Mouse (Mus musculus): ENCODE measurements around the gene Snrpg. TPM values are rescaled to one million over a fixed set of nuclear protein-coding genes. Genes with fewer than 3 reads are reported as not detected.
A peak's percentile ranks its signal among the peaks of the same experiment; 100 is the strongest.

The Snrpg gene
- polyA plus RNA-seq, 1 experiment from 2014 or later, result 325 TPM

DNA sequence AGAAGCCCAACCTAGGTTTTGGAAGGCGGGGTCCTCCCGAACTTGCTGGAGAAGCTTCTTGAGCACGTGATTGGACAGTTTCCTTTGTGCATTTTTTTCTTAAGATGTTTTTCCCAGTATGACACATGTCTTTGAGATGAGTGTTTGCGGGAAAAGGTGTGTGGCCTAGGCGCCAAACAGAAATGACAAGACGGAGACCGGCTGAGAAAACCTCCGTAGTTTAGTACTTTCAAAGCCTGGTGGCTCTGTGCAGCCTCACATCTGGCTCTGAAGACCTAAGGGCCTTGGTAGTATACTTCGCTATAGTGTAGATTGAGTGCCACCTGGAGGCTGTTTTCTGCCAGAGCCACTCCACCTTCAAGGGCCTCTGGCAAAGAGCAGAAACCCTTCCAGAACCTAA lies 29.9 kb downstream of the Snrpg start:
- no peak for ATAC-seq (ENCODE audit: insufficient number of reproducible peaks, low FRiP score)
- Histone ChIP-seq H3K9ac (no peak overlapping the region; the same call in 1 of the 2 replicates), H3K9me3 (replicated peaks) (no peaks in the 10 kb centered on the region), H3K4me2 (peak overlapping the region; percentile 62), H3K27me3 (replicated peaks) (no peaks in the 10 kb centered on the region), H3K27ac (ENCODE audit: poor library complexity, severe bottlenecking) (no peak overlapping the region), H3K4me3 (peak overlapping the region; percentile 33), H3K4me1 (replicated peaks) (peaks cover 15% of the 10 kb centered on the region), H3K36me3 (no peaks in the 10 kb centered on the region)
- 5% methylated on average over 9 of the region's 9 CpGs for WGBS

DNA sequence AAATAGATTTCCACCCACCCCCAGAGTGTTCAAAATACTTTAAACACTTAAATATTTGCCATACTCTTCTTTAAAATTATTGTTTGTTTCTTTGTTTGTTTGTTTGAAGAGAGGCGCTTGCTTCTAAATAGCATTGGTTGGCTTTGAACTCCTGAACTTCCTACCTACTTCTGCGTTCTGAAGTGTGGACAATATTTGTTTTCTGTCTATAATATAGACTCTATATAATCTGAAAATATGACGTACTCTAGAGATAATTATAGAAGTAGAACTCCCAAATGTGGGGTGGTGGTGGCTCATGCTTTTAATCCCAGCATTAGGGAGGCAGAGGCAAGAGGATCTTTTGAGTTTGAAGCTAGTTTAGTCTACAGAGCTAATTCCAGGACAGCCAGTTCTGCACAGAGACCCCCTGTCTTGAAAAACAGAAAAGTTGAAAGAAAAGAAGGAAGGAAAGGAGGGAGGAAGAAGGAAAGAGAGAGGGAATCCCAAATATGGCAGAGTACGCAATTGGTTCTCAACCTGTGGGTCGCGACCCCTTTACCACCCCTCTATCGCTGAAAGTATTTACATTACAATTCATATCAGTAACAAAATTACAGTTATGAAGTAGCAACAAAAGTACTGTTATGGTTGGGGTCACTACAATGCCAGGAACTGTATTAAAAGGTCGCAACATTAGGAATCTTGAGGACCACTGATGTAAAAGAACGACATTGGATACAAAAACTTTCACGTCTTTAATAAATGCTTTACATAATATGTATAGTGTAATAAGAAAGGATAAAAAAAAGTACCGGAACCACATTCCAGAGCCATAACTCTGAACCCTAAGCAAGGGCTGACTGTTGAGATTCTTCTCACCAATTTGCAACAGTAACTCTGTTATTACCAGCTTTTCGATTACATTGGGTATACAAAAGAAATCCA lies 31.8 kb downstream of the Snrpg start:
- 36% methylated on average over 12 of the region's 12 CpGs for WGBS
- Histone ChIP-seq H3K9ac (no peak overlapping the region), H3K4me1 (replicated peaks) (peaks cover 14% of the 10 kb centered on the region), H3K27me3 (replicated peaks) (no peaks in the 10 kb centered on the region), H3K27ac (ENCODE audit: poor library complexity, severe bottlenecking) (no peak overlapping the region), H3K36me3 (peaks cover 8% of the 10 kb centered on the region; the same call in 1 of the 2 replicates), H3K9me3 (replicated peaks) (no peaks in the 10 kb centered on the region), H3K4me2 (peak overlapping the region; percentile 31), H3K4me3 (peak overlapping the region; percentile 79)
- ATAC-seq (ENCODE audit: insufficient number of reproducible peaks, low FRiP score), result no peak

DNA sequence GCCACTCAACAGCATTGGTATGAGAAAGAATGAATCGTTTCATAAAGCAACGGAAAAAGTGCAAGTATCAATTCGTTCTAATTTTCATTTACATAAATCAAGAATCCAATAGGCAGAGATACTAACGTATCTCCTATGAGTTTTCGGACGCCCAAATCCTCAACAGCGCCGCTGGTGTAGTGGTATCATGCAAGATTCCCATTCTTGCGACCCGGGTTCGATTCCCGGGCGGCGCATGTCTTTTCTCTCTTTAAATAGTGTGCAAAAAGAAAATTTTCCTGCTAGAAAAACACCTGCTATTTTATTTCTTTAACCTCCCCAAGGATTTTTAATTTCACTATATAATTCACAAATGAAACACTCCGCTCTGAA lies 32.6 kb downstream of the Snrpg start:
- Histone ChIP-seq H3K9ac (no peak overlapping the region), H3K9me3 (replicated peaks) (no peaks in the 10 kb centered on the region), H3K4me2 (peak overlapping the region; percentile 69), H3K36me3 (peaks cover 12% of the 10 kb centered on the region), H3K27ac (ENCODE audit: poor library complexity, severe bottlenecking) (peak overlapping the region; percentile 98), H3K4me3 (peak overlapping the region; percentile 79), H3K4me1 (replicated peaks) (peaks cover 14% of the 10 kb centered on the region), H3K27me3 (replicated peaks) (no peaks in the 10 kb centered on the region)
- peak; percentile 75 for ATAC-seq (ENCODE audit: insufficient number of reproducible peaks, low FRiP score)
- under 1% methylated on average over 15 of the region's 15 CpGs for whole genome bisulfite sequencing

DNA sequence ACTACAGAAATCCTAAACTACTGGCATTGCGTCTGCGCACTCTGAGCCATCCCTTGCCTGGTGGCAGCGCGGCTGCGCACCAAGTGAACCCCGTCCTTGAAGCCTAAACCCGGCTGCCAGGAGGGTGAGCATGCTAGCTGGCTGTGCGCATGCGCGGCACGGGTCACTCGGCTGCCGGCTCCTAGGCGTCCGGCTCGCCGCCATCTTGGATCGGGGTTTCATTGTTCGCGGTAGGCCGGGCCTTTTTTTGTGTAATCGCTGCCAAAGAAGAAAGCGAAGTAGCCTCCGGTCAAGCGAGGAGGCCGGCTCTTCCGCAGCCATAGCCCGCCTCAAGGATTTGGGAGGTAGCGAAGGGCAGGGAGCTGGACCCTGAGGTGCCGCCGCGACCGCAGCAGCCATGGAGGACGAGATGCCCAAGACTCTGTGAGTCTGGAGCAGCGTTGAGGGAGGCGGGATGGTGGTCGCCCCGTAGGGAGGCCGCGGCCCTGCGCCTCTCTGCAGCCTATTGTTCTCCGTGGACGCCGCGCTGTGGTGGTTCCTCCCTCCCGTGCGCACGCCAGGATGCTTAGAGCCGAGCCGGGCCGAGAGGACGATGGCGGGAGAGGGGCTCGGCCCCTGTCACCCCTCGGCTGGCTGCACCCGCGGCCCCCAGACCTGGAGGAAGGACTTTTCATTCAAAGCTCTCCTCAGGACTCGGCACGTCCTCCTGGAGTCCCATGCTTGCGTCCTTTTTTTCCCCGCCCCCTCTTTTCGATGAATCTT lies 33.2 kb downstream of the Snrpg start, which contains the start of gene Tia1:
Gene Tia1 (plus strand): TSS at position 120 of the 762 bp plus-strand sequence.
- WGBS, result under 1% methylated on average over 62 of the region's 62 CpGs
- Histone ChIP-seq H3K4me1 (replicated peaks) (peaks cover 14% of the 10 kb centered on the region), H3K27me3 (replicated peaks) (no peaks in the 10 kb centered on the region), H3K4me2 (peak within 1 kb of the TSS; percentile 69), H3K9me3 (replicated peaks) (no peaks in the 10 kb centered on the region), H3K4me3 (peak within 1 kb of the TSS; percentile 79), H3K36me3 (peaks cover 15% of the 10 kb centered on the region), H3K27ac (ENCODE audit: poor library complexity, severe bottlenecking) (peak within 1 kb of the TSS; percentile 98), H3K9ac (peak within 1 kb of the TSS; percentile 92)
- peak; percentile 98 for ATAC-seq (ENCODE audit: insufficient number of reproducible peaks, low FRiP score)

DNA sequence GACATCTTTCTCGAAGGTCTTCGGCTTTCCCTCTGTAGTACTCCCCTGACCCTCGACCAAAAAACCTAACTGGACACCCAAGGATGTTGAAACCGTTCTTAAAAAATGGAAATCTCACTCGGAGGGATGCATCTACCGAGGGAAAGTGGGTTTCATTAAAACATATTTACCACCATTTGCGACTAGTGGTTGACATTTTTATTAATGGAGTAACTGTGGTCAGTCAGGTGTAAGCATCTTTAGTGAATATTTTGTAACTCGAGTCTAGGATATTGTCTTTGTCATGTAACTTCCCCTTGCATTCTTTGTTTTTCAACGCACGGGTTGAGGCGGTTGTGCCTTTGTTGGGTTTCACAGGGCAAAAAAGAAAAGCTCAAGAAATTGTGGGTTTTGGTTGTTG lies 33.9 kb downstream of the Snrpg start:
- Histone ChIP-seq H3K9me3 (replicated peaks) (no peaks in the 10 kb centered on the region), H3K27ac (ENCODE audit: poor library complexity, severe bottlenecking) (peak overlapping the region; percentile 98), H3K4me3 (peak overlapping the region; percentile 79), H3K4me2 (peak overlapping the region; percentile 69), H3K36me3 (peaks cover 15% of the 10 kb centered on the region), H3K9ac (peak overlapping the region; percentile 92), H3K4me1 (replicated peaks) (peaks cover 14% of the 10 kb centered on the region), H3K27me3 (replicated peaks) (no peaks in the 10 kb centered on the region)
- ATAC-seq (ENCODE audit: insufficient number of reproducible peaks, low FRiP score), result no peak
- 2% methylated on average over 11 of the region's 11 CpGs for WGBS

DNA sequence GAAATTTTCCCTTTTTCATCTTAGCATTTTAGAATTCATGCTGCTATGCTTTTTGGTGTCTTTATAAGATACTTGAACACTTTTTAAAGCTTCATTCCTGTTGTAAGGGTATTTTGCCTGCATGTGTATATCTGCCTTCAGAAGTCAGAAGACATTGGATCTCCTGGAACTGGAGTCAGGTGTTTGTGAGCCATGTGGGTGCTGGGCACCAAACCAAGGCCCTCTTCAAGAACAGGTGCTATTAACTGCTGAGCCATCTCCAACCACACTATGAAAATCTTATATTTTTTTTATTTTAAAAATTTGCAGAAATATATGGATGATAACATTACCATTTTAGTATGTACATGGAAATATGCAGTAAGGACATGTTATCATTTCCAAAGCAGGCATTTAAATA lies 35.2 kb downstream of the Snrpg start:
- no peaks in the 10 kb centered on the region for H3K27me3 ChIP-seq (replicated peaks)
- H3K4me3 ChIP-seq, result no peak overlapping the region
- peaks cover 10% of the 10 kb centered on the region for H3K4me1 ChIP-seq (replicated peaks)
- H3K27ac ChIP-seq (ENCODE audit: poor library complexity, severe bottlenecking), result no peak overlapping the region
- H3K4me2 ChIP-seq, result peak overlapping the region; percentile 44; the same call in 1 of the 2 replicates
- no peaks in the 10 kb centered on the region for H3K9me3 ChIP-seq (replicated peaks)
- ATAC-seq (ENCODE audit: insufficient number of reproducible peaks, low FRiP score), result no peak
- H3K36me3 ChIP-seq, result peaks cover 15% of the 10 kb centered on the region
- no peak overlapping the region for H3K9ac ChIP-seq

DNA sequence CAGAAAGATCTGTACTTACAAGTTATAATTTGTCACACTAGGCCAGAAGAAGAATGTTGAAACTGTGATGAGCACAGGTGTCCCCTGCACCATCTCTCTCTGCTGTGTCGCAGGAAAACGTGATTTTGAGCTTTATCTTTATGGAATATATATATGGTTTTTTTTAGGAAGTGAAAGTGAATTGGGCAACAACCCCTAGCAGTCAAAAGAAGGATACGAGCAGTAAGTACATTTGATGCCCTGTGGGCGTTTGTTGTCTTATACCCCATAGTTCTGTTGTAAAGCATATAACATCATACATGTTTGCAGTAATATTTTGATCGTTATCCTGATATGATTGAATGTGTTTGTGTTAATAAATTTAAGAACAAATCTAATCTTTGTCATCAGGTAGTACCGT lies 47.6 kb downstream of the Snrpg start:
- Histone ChIP-seq H3K9ac (no peak overlapping the region), H3K9me3 (replicated peaks) (no peaks in the 10 kb centered on the region), H3K4me3 (no peak overlapping the region), H3K27me3 (replicated peaks) (no peaks in the 10 kb centered on the region), H3K36me3 (peaks cover 68% of the 10 kb centered on the region), H3K27ac (ENCODE audit: poor library complexity, severe bottlenecking) (no peak overlapping the region), H3K4me1 (replicated peaks) (no peaks in the 10 kb centered on the region), H3K4me2 (no peak overlapping the region)
- WGBS, result 88% methylated on average over 6 of the region's 6 CpGs
- ATAC-seq (ENCODE audit: insufficient number of reproducible peaks, low FRiP score), result no peak

DNA sequence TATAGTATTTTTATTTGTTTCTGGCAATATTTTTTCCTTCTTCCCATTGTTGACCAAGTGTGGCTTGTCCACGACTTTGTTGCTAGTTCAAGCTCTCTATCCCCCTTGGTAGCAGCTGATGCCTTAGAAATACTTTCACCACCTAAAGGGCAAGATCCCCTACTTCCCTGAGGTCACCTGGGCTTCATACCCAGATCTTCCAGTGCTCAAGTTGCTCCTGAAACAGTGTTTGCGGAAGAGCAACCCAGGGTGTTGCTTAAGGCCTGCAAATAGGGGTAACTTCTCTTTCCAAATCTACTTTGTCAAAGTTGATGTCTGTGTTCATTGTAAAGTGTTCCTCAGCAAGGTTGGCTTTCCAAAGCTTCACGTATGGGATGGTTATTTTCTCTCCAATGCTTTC lies 48.1 kb downstream of the Snrpg start:
- Histone ChIP-seq H3K36me3 (peaks cover 68% of the 10 kb centered on the region), H3K4me2 (no peak overlapping the region), H3K9me3 (replicated peaks) (no peaks in the 10 kb centered on the region), H3K4me1 (replicated peaks) (no peaks in the 10 kb centered on the region), H3K4me3 (no peak overlapping the region), H3K27ac (ENCODE audit: poor library complexity, severe bottlenecking) (no peak overlapping the region), H3K9ac (no peak overlapping the region), H3K27me3 (replicated peaks) (no peaks in the 10 kb centered on the region)
- 84% methylated on average over 3 of the region's 3 CpGs for WGBS
- no peak for ATAC-seq (ENCODE audit: insufficient number of reproducible peaks, low FRiP score)

DNA sequence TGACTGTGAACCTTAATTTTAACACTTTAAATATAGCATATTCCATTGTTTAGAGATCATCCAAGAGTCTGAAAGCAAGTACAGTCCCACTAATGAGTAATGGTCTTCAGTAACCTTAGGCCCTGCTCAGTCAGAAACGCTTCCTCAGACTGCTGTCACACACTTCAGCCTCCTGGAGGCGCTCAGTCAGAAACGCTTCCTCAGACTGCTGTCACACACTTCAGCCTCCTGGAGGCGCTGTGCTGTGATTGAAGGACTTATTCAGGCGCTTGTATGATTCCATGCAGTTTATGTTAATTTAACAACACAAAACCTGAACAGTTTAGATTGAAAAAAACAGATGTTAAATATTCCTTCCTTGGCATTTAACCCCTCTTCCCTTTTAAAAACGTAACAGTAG lies 49.4 kb downstream of the Snrpg start:
- peaks cover 69% of the 10 kb centered on the region for H3K36me3 ChIP-seq
- 77% methylated on average over 6 of the region's 6 CpGs for WGBS
- no peaks in the 10 kb centered on the region for H3K9me3 ChIP-seq (replicated peaks)
- ATAC-seq (ENCODE audit: insufficient number of reproducible peaks, low FRiP score), result no peak
- H3K9ac ChIP-seq, result no peak overlapping the region
- H3K4me1 ChIP-seq (replicated peaks), result no peaks in the 10 kb centered on the region
- H3K4me2 ChIP-seq, result no peak overlapping the region
- no peaks in the 10 kb centered on the region for H3K27me3 ChIP-seq (replicated peaks)
- no peak overlapping the region for H3K4me3 ChIP-seq
- no peak overlapping the region for H3K27ac ChIP-seq (ENCODE audit: poor library complexity, severe bottlenecking)

DNA sequence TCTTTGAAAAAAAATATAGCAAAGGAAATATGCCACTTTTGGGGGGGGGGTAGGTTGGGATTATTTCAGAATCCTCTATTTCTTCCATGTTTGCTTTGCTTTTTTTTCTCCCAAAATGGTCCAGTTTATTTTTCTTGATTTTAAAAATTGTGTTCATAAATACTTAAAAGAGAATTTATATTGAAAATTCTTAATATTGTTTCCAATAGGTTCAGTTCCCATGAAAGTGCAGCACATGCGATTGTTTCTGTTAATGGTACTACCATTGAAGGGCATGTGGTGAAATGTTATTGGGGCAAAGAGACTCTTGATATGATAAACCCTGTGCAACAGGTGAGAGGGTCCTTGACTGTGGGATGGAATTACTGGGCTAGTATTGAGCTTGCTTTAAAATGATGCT lies 55.3 kb downstream of the Snrpg start, which contains the start of gene Gm44790:
Gene Gm44790 (plus strand): TSS at position 301 of the 400 bp plus-strand sequence.
- H3K9ac ChIP-seq, result no peak within 1 kb of the TSS
- H3K27ac ChIP-seq (ENCODE audit: poor library complexity, severe bottlenecking), result no peak within 1 kb of the TSS
- H3K4me2 ChIP-seq, result no peak within 1 kb of the TSS
- ATAC-seq (ENCODE audit: insufficient number of reproducible peaks, low FRiP score), result no peak
- H3K9me3 ChIP-seq (replicated peaks), result no peaks in the 10 kb centered on the region
- no peaks in the 10 kb centered on the region for H3K27me3 ChIP-seq (replicated peaks)
- no peaks in the 10 kb centered on the region for H3K4me1 ChIP-seq (replicated peaks)
- 95% methylated on average over 1 of the region's 1 CpGs for WGBS
- H3K36me3 ChIP-seq, result peaks cover 68% of the 10 kb centered on the region
- no peak within 1 kb of the TSS for H3K4me3 ChIP-seq
